Mouse (Mus musculus) cerebellum, postnatal 10 days (tissue): ENCODE data around the gene Slmap.
"Not testable (repeated sequence)": the region's sequence is repeated elsewhere in the genome, so short reads cannot be mapped to it uniquely, and the experiment has no call there.

Source experiments
- DNase-seq, 2 experiments: peaks; one replicate each; pipeline ENCODE4 v3.0.0; 2021; ENCODE audit warnings: mixed read lengths in 2 of 2

Slmap gene

DNA sequence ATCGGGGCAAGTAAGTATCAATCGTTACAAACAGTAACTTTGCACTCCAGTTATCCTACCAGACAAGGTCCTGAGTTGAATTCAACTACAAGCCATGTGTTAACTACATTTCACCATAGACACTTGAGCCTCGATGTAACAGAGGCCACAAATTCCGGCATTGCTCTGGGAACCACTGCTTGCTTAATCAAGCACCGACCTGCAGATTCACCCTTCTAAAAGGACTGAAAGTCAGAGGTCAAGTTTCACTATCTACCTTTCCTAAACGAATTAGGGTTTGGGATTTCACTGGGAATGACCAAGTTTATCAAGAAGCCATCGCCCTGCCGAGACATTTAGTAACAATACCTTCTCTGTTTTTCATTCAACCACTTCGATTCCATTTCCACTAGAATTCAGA is 2.0 kb downstream of the Slmap start:
- DNase-seq = no peak

DNA sequence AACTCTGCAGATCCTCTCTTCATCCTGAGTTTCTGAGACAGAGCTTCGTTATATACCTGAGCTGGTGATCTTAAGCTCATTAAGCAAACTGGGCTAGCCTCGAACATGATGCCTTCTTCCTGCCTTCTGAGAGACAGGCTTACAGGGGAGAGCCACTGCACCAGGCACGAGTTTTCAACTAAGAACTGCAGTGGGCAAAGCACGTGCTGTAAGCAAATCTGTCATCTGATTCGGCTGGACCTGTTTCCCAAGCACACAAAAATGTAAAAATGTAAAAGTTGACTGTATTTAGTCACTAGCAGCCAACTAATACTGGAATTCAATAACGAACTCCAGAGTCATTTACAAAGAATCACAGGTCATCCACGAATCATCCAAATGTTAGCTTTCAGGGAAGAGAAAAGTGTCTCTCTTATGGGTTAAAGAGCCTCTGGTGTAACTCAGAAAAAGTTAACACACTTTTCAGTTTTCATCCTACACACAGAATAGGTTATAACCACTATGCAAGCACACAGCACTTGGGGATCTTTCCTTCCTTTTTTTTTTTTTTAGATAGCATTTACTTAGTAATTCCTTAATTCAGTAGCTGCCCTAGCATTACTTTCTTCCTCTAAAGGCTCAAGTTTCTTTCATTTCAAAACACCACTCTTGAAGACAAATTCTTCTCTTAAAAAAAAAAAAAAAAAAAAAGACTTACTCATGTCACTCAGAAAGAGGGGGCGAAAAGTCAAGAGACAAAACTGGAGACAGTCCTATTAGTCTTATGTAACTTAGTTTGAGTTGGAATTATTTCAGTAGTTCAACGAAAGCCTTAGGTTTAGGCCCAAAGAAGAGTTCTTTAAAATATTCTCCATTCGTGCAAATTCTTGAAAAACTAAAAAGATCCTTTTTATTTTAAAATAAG is 3.1 kb downstream of the Slmap start:
- DNase-seq = no peak

DNA sequence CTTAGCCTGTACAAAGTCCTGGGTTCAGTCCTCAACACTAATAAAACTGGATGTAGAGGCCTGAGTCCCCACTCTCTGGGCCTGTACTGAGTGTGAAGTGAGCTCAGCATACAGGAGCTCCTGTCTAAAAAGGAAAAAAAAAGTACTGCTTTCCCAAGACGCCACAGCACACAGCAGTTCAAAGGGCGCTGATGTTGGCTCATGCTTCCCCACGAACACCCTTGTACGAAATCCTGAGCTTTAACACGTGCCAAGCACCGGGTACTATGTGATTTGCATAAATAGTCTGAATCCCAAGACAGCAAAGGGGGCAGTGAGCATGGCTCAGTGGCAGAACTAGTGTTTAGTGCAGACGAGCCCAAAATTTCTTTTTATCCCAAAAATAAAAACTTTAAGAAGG is 4.4 kb downstream of the Slmap start:
- DNase-seq = no peak

DNA sequence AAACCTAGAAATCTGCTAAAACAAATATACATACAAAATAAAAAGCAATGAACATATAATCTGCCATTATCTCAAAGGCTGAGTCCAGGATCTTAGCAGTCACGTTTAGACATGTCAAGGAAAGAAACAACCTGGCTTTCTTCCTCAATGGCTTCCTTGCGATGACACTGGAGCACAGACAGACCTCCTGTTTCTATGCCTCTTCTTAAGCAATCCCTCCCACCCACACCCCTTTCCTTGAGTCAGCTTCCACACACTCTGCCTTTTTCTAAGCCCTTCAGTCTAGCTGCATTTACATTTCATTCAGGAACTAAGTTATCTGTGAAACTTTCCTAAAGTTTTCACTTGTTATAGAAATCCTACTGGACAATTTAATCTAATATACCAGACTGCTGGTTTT is 6.4 kb downstream of the Slmap start:
- no peak for DNase-seq

DNA sequence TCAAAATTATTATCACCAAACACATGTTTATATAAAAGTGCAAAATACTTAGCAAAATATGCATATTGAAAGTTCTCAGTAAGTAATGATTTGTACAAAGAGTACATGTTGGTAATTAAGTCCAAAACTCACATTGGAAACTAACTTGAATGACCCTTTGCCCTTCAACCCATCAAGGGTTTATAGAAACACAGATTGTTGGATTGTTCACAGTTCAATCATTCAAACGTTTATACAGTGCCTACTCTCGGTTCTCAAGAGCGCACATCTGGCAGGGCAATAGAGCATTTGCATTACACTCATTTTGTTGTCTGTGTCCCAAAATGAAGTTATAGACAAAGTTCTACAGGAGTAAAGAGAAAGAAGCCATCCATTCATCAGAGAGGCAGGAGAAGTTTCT is 8.8 kb downstream of the Slmap start:
- DNase-seq = no peak

DNA sequence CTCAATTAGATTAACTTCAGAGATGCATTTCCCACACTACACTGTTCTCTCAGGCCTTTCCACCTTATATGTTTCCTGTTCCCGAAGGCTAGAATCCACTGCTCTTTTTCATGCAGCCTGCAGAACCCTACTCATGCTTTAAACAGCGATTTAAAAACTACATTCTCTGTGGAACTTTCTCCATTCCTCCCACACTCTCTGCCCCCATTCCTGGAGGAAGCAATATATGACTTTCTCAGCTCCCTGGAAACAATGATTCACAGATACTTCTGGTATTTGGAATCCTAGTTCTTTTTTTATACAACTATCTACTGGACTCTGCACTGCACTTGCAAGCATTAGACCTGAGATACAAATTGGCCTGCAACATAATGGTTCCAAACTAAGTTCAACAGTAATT is 11.6 kb downstream of the Slmap start:
- no peak for DNase-seq

DNA sequence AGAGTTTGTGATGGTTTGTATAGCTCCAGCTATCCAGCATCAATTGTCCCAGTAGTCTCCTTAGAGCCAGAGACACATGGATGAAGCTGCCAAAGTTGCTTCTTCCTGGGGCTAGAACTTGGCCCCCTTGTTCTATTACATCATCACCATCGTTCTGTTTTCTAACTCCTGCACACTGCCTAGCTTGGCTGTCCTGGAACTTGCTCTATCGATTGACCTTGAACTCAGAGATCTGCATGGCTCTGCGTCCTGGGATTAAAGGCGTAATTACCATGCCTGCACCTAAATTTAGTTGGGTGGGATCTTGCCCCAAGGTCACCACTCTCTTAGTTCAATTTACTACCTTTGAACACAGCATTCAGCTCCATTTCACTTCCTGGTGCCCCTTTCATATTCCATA is 14.9 kb downstream of the Slmap start:
- DNase-seq = no peak

DNA sequence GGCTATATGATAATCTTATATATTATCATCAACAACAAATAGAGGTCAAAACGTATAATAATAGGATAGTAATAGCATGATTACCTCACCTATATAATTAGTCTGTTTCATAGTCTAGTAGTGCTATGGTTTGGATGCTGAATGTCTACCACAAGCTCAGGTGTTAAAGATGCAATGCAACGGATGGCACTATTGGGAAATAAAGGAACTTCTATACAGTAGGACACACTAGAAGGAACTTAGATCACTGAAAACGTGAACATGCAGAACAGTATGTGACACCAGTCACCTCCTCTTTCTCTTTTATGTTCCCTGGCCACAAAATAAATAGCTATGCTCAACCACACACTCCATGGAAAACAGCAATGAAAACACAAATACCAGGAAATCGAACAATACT is 16.9 kb downstream of the Slmap start:
- DNase-seq = no peak

DNA sequence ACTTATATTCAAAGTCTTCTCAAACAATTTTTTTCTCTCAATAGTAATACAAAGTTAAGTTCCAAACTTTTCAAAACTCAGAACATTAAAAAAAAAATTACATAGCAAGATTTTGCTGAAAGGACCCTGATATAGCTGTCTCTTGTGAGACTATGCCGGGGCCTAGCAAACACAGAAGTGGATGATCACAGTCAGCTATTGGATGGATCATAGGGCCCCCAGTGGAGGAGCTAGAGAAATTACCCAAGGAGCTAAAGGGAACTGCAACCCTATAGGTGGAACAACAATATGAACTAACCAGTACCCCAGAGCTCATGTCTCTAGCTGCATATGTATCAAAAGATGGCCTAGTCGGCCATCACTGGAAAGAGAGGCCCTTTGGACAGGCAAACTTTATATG is 18.5 kb downstream of the Slmap start:
- DNase-seq = not testable (repeated sequence)

DNA sequence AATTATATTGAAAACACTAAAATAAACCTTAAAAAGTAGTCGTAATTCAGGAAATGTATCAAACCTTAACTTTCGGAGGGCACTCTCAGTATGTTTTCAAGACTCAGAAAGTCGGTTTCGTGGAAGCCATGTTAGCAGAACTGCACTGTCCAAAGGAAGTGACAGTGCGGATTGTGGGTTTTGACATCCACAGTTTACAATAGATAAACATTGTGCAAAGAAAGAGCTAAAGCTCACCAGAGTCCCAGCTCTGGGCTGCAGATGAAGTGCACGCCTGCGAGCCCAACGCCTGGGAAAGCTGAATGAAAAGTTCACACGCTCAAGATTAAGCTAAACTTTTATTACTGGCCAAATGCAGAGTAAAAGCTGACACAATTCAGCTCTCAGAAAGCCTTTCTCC is 18.9 kb downstream of the Slmap start:
- no peak for DNase-seq

DNA sequence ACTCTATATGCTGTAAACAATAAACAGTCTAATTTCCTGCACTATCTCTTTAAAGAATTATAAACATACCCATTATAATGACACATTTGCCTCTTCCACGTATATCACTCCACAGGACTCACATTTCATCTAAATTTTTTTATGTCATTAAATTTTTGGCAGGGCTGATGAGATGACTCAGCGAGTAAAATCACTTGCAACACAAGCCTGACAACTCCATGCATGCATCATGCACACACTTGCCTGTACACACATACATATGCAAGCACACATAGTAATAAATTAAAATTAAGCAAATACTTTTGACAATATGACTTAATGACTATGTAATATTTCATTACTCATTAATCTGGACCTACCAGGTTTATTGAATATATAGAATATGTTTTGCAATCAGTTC is 24.2 kb downstream of the Slmap start:
- DNase-seq = no peak

DNA sequence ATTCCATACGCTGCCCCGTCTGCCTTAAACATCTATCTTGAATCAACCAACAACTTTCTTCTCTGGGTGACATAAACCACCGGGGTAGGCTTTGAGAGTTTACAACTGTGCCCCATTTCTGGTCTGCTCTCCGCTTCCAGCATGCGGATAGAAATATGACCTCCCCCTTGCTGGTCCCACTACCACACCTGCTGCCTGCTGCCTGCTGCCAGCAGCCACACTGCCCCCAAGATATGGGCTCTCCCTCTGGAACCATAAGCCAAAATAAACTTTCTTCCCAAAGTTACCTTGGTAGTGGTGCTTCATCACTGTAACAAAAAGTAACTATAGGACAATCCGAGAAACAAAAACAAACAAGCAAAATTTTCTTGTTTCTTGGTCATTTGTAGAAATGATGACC is 26.6 kb downstream of the Slmap start:
- DNase-seq = no peak

DNA sequence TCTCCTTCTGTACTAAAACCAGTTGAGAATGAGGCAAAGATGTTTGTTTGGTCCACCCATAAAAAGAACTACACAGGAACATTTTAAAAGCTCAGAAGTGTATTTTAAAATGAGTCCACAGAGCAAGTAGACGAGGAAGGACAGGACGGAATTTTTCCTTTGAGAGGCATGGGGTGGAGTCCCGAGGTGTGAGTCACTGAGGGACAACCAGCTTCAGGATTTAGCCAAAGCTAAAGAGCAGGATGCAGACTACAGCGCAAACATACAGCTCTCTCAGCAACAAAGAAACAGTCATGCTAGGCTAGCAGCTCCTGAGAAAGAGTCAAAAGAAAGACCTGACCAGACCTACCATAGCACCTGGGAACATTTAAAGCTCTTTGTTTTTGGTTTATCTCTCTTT is 27.4 kb downstream of the Slmap start:
- no peak for DNase-seq

DNA sequence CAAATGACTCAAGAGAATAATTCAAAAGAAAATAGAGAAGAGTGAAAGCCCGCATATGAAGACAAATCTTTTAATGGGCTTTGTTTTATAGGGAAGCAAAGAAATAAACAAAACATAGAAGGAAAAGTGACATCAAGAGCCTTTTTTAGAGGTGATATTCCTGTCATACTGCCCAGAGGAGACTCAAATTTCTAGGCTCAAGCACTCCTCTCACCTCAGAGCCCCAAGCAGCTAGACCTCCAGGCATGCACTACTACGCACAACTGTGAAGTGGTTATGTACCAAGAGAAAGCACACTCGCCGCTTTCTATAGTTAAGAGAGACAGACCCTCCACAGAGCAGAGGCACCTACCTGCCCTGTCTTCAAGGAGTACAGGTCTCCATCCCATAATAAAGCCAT is 30.2 kb downstream of the Slmap start:
- no peak for DNase-seq

DNA sequence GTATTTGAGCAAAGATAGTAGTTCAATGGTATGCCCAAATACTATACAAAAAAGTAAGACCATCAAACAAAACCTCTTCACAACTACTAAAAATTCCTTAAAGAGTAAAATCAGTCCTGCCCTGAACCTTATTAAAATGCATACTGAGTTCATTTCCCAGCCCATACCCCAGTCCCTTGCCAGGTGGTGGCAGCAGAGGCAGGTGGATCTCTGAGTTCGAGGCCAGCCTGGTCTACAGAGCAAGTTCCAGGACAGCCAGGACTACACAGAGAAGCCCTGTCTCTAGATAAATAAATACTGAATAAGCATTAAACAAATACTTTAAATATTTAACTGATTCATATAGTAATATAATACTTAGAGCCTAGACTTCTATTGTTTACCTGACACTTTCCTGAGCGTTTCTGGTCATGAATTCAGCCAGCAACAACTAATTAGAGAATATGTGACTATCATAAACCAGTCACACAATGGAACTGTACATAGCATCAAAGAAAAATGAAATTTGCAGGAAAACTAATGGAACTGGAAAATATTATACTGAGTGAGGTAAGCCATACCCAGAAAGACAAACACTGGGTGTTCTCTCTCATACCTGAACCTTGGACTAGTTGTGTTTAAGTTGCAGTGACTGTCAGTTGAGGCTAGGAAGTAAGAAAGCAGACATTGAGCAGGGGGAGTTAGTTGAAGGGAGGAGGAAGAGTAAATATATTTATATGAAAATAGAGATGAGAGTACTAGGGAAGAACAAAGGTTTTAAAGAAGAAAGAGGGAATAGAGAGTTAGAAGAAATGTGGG is 34.4 kb downstream of the Slmap start:
- no peak for DNase-seq

DNA sequence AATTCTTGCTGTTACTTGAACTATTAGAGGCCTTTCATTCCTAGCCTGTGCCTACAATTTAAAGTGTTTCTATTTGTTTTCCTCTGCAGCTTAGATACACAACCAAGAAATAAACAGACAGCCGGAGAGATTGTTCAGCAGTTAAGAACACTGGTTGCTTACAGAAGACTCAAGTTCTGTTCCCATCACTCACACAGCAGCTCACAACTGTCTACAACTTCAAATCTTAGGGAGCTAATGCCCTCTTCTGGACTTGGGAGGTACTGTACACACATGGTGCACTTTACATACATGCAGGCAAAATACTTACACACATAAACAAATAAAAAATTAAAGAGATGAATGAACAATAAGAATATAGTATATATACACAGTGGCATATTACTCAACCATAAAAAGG is 39.7 kb downstream of the Slmap start:
- DNase-seq = no peak

DNA sequence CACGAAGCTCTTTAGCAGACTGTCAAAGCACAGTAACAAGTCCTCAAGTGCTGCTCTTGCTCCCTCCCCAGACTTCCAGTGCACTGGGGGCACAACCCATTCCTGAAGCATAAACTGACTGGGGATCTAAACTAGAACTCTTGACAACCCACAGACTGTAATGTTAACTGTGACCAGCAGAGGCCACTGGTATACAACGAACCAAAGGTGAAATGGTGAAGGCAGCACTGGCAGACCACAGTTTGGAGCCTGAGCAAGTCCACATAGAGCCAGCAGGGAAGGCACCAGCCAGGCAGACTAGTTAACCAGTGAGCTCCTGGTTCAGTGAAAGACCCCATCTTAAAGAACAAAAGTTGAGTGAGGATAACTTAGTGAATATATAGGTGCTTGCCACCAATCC is 43.6 kb downstream of the Slmap start:
- peak; percentile 81 for DNase-seq

DNA sequence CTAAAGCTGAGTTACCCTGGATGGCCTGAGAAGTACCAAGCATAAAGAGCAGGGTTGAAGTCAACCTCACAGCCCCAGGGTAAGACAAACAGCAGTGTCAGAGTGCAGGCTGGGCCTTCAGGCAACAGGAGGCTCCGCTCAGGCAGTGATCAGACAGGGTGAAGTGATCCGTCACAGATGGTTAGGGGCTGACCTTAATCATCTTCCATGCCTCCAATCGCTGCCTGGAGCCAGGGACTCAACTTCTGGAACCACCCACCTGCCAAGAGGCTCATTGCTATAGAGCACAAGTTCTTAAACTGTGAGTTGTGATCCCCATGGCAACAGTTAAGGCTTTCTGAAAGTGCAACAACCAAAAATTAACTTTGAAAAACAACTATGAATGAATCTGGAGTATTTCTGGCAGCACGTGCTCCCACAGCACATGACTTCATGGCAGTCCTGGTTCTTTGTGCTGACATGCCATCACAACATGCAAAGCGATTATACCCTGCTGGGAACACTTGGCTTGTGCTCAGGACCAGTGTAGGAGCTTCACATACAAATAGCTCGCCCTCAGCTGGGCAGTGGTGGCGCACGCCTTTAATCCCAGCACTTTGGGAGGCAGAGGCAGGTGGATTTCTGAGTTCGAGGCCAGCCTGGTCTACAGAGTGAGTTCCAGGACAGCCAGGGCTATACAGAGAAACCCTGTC is 46.3 kb downstream of the Slmap start:
- peak; percentile 57 for DNase-seq

DNA sequence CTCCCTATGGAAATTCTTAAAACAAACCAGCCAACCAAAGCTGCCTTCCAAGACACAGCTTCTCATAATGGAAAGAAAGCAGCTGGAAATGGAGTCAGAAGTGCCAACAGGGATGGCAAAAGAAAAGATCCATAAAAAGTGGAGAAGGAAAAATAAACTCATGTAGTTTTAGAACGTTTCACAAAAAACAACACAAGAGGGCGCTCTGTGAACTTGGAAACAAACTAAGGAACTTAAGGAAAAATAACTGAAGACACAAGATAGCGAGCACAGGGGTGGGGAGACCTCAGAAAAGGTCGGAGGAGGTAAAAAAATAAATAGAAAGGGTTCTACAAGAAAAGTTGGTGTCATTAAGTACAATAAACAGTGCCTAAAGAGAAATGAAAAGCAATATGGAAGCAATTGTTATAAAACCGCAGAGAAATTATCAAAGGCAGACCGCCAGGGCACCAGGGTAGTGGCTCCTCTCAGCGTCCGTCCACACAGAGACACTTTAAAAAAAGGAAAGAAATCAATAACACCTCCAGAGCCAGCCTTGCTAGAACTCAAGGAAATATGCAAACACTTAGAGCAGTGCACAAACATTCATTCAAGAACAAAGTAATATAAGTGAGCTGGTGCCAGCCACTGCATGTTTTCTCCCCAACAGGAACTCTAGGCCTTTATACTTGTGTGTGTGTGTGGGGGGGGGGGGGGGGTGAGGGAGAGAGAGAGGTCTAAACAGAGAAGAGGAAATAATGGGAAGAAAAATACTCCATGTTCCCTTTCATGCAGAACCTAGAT is 48.1 kb downstream of the Slmap start:
- peak; percentile 45 to 68 for DNase-seq

DNA sequence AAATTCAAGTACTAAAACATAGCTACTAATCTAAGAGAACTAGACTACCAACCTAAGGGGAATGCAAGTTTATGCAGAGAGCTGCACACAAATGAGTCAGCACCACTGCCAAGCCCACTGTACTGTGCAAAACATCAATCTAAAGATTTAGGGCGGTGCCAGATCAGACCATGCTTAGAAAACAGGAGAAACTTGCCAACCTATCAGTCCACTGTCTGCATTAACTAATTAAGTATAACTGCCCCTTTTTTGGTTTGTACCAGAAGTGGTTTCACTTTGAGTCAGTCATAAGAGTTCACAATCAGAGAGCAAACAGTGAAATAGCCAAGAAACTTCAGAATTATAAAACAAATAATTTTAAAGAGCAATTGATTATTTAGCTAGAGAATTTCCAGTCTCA is 53.3 kb downstream of the Slmap start:
- DNase-seq = no peak

DNA sequence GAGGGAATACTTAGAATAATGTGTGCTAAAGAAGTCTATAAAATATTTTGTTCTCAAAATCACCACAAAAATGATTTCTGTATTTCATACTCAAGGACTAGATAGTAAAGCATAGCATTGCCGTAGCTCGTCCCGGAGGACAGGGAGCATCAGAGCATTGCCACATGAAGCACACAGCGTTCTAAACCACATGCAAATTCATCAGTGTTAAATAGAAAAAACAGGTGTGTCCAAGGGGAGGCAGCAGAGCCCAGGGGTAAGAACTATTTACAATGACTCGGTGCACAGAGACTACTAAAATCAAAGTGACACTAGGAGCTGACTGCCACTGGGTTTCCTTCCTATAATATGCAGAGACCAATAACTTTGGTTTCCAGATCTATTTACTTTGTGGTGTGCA is 57.0 kb downstream of the Slmap start:
- DNase-seq = no peak

DNA sequence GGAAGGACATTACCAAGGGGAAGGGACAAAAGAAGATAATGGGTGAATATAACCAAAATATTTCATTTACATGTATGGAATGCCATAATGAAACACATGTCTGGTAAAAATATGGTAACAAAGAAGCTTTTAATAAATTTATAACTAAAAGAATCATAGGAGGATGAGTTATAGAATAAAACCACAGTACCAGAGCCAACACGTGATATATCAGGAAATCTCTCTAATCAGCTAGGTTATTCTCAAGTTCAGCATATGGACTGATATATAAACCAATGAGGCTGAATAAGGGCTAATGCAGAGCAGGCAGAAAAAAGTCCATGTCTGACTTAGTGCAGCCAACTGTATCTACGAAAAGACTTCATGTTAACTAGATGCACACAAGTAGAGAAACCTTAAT is 58.3 kb downstream of the Slmap start:
- DNase-seq = no peak

DNA sequence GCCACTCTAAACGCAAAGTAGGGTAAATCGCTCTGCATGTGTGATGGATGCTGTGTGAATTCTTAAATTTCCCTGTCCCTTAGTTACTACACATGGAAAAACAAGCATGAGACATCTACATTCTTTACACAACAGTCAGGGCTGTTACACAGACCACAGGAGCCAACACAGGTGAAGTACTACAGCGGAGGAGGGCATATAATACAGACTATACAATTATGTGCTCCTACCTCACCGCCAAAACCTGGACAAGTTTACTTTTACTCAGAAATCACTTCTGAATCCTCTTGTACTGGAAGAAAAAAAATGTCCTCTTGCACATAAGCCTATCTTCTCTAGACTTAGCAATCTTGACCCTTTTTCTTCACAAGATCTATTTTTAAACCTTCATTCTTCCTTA is 66.8 kb downstream of the Slmap start:
- DNase-seq = no peak
